Mouse (Mus musculus): ENCODE data around the gene Gm6034.

DNA sequence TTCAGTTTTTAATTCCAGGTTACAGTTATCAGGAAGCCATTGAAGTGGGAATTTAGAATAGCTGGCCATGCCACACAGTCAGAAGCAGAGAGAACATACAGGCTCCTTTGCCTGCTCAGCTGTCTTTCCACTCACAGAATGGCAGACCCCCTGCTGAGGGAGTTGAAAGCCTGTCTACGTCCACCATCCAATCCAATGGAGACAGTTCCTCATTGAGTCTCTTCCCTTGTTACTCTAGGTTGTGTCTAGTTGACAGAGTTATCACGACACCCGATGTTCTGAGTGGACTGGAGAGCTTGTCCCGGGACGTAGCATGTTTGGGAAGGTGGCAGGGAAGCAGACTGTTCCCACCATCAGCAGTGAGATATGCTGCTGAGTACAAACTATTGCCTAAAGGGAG lies 17.6 kb upstream of the Gm6034 start:
- TF ChIP-seq POLR2A (IDR thresholded peaks at IDR 0.05; ENCODE audit: low read depth, low read length), result no peak
- no peak for TF ChIP-seq CTCF (IDR thresholded peaks at IDR 0.05; ENCODE audit: extremely low read depth, insufficient read depth, insufficient read length, insufficient replicate concordance)
